Mouse (Mus musculus) megakaryocyte-erythroid progenitor cell, adult 5-6 weeks (primary cell): ENCODE measurements around the gene Phlpp1. TPM values are rescaled to one million over a fixed set of nuclear protein-coding genes. Genes with fewer than 3 reads are reported as not detected.

ENCODE experiments used
- ATAC-seq: replicated peaks from 2 replicates; pipeline ENCODE4 v1.8.0; 2016; ENCODE audit warnings: mild to moderate bottlenecking, inconsistent platforms; ENCODE audit not compliant: severe bottlenecking, poor library complexity, low FRiP score, low TSS enrichment
- total RNA-seq, 2 experiments: library from RNA; stranded (forward) in 1 of 2; stranded (reverse) in 1 of 2; fragments of 200-1000, 215-1000 nt in 1 of 2; fragments of >200 nt in 1 of 2; fragmentation: Nextera tagmentation in 1 of 2; gene quantifications; 2 replicates each; pipeline ENCODE4 v1.2.3; 2014 to 2017

The Phlpp1 gene
- 2.1 and 7.1 TPM in 2 replicates for total RNA-seq (2014; fragmentation: Nextera tagmentation)
- 1.6 and 2.3 TPM in 2 replicates for total RNA-seq (2017)

DNA sequence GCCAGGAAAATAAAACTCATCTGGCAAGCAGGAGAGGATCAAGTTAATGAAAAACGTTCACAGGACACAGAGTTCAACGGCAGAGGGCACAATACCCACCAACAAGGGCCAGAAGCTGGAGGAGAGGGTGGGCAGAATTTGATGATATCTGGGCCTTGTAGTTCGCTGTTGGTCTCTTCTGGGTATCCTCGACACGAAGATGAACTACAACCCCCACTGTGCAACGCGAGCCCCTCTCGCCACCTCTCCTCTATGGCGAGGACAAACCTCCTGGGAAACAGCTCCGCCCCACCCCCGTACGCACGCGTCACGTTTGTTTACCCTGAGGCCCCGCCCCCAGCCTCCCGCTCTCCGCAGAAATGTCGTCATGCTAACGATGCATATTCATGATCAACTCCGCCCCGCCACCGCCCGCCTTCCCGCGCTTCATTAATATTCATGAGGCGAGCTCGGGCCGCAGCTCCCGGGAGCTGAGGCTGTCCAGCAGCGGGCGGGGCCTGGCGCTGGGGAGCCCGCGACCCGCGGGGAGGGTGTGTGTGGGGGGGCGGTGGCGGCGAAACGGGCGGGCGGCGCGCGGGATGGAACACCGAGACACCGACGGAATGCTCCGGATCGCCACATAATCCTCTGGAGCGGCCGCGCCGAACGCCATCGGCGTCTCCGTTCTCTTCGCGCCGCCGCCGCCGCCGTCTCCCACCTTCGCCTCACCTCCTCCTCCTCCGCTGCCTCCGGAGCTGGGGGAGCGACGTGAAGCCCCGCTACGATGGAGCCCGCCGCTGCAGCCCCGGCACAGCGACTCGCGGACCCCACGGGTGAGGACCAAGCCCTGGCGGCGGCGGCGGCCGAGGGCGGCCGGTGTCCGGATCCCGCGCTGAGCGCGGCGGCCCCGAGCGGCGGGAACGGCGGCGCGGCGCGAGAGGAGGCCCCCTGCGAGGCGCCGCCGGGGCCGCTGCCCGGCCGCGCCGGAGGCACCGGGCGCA, at the start of gene Phlpp1:
Gene Phlpp1 (plus strand): TSS at position 512 of the 980 bp plus-strand sequence.
- peak; percentile 96 for ATAC-seq

DNA sequence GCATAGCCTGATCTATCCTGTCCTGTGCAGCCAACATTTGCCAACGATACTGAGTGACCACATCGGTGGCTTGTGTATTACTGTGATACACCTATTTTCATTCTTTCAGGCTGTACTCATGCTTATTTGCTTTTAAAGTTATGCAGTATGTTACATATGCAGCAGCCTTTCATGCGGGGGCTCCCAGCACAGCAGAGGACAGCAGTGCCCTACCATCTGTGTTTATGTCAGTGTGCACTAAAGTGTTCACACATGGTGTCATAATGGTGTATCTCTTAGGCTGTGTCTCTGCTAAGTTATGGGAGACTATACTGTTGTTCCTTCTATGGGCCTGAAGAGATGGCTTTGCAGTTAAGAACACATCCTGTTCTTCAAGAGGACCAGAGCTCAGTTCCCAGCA, 45.0 kb upstream of the Phlpp1 start:
- ATAC-seq = no peak

DNA sequence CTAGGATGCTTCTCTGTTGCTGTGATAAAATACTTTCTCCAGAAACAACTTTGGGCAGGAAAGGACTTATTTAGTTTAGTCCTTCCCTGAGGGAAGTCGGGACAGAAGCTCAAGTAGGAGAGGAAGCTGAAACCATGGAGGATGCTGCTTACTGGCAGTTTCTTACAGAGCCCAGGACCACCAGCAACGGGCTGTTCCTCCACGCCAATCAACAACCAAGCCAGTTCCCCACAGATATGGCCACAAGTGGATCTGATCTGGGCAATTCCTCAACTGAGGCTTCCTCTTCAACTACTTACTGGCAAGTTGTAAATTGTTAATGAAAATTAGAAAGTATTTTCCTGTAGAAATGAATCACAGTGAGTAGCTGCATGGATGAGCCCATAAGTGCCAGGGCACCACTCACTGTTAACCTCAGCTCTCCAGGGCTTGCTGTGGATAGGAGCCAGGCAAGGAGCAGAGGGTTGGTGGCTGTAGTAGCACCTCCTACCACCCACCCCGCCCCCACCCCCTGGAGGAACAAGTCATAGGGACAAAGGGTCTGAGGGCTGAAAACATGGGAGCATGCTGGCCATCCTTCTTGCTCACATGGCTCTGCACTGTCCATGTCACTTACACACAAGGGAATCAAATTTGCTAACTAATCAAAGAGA, 39.7 kb upstream of the Phlpp1 start:
- no peak for ATAC-seq

DNA sequence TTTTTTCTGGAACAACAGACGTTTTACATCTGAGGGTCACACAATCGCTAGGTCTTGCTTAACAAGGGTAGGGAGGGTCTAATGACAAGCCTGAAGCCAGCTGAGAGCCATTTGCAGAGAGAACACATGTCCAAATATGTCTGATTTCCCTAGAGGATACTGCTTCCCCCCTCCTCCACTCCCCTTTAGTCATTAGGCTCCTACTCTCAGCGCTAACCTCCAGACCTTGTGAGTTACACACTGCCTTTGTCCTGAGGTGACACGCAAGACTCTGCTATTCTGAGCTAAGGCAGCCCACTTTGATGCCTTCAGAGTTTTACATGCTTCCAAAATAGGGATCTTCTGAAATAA, 39.2 kb upstream of the Phlpp1 start:
- ATAC-seq = no peak

GRCm38 (mm10) chr1:106138691-106139090, 32.9 kb upstream of the Phlpp1 start:
- no peak for ATAC-seq

DNA sequence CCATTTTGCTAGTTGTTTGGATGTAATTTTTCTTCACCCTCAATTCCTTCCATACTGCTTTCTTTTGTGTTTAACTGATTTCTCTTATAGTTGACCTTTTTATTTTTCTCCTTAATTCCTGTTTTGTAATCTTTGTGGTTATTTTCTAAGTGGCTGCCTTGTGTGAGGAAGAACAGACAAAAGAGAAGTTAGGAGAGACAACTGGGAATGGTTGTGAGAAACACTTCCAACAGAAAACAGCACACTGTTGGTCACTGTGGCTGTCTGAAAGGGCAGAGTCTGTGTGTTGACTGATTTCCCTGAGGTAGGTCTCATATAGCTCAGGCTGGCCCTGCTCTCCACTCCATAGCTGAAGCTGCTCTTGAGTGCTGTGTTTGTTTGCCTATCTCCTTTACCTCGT, 32.4 kb upstream of the Phlpp1 start:
- no peak for ATAC-seq

DNA sequence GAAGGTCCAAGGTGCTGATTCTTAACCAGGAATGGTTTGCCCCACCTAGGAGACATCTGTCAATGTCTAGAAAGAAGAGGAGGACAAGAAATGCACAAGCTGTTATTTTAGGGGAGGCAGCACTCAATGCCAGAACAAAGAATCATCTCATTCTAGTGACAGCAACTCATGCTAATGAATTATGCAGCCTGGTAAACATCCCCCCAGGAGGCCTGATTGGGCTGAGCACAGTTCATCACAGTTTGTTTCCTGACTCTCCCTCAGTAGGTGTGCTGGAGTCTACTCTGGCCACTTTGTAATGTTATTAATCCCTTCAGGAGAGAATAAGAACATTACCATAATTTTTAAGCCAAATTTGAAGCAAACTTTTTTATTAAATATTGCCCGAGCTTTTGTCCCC, 29.5 kb upstream of the Phlpp1 start:
- no peak for ATAC-seq

DNA sequence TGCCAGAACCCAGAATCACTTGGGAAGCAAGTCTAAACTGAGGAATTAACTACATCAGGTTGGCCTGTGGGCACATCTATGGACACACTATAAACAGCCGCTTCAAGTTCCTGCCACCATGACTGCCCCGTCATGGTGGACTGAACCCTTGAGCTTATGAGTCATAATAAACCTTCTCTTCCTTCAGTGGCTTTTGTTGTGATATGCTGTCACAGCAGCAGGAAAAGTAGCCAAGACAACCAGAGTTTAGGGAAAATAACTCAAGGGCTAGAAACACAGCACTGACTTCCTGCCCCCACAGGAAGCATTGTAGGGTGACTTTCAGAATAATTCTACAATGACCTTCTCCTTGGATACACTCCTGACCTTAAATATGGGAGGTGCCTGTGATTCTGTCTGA, 27.0 kb upstream of the Phlpp1 start:
- ATAC-seq = no peak

DNA sequence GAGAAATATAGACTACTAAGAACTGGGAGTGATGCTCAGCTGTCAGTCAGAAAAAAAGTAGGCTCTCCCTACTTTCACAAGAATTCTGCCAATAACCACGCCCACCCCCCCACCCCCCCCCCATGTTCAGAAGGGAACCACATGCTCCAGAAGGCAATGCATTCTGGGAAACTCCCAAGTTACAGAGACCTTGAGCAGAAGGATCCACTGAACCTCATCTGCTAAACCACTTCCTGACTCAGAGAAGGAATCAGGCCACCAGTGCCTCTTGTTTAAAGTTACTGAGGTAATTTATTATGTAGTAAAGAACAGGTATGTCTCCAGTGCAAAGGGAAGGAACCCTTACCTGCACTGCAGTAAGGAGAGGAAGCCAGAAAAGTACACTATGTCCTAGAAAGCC, 26.5 kb upstream of the Phlpp1 start:
- ATAC-seq = no peak

- no peak for ATAC-seq
These were observed 25.9 kb upstream of the Phlpp1 start for GRCm38 (mm10) chr1:106145565-106146190.

GRCm38 (mm10) chr1:106148386-106149380, 22.9 kb upstream of the Phlpp1 start:
- no peak for ATAC-seq

GRCm38 (mm10) chr1:106151846-106152245, 19.7 kb upstream of the Phlpp1 start:
- ATAC-seq = peak; percentile 94

- 0 out of 2 replicates have a peak, but pooled peaks have one; percentile 13 for ATAC-seq
These were observed 18.8 kb upstream of the Phlpp1 start for GRCm38 (mm10) chr1:106152742-106153141.

- ATAC-seq = no peak
These were observed 17.0 kb upstream of the Phlpp1 start for GRCm38 (mm10) chr1:106154590-106154989.

DNA sequence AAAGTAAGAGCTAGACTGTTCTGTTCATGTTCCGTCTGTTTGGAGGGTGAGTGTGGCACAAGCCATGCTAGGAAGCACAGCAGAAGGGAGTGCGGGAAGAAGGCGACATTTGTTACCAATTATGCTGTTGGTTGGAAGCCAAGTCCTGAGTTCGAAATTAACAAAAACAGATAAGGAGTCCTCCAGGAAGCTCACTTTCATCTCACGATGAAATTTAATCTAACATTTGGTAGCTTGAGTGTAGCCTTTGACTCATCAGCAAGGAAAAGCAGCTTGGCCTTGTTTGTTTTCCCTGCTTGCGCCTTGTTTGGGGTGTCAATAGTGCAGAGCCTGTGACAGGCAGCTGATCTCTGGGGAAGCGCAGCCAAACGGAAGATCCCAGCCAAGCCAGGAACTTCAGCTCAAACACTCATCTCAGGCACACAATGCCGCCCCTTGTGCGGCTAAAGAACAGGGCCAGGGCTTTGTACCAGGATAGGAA, 16.4 kb upstream of the Phlpp1 start:
- no peak for ATAC-seq

GRCm38 (mm10) chr1:106155702-106156101, 15.8 kb upstream of the Phlpp1 start:
- no peak for ATAC-seq

- peak; percentile 38; the same call in 1 of the 2 replicates for ATAC-seq
These were observed 13.5 kb upstream of the Phlpp1 start for GRCm38 (mm10) chr1:106157961-106158515.

DNA sequence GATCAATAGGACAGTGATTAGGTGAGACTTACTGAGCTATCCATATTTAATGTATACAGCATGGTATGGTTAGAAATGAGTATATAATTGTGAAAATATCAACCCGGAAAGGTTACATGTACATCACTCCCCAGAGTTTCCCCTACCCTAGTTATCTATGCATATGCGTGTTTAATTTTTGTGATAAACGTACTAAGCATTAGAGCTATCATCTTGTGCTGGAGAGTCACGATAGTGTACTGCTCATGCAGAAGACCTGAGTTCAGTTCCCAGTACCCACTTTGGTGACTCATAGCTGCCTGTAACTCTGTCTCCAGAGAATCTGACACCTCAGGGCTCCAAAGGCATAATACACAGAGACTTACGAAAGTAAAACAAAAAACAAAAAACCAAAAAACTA, 11.9 kb upstream of the Phlpp1 start:
- ATAC-seq = no peak

DNA sequence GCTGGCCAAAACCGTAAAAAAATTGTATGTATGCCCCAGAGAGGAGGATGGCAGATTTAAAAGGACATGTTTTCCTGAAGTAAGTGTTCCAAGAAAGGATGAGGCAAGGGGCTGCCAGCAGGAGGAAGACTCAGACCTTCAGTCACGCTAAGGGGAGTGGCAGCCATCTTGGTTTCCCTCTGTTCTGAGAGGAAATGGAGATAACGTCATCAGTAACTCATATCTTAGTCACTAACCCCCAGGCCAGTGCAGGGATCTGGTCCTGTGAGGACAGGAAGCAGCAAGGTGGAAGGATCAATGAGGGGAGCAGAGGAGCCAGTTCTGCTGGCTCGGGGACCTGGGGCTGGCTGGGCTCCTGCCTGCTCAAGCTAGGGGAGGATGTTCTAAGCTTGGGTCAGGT, 10.6 kb upstream of the Phlpp1 start:
- no peak for ATAC-seq
